Mouse (Mus musculus) erythroblast, embryonic 14.5 days (primary cell): ENCODE measurements around the gene Tbc1d20. TPM values are rescaled to one million over a fixed set of nuclear protein-coding genes. Genes with fewer than 3 reads are reported as not detected.

Experiments used
- H3K27me3 ChIP-seq: 2 replicates; pipeline ENCODE4 v1.6.1; 2012; ENCODE audit warnings: inconsistent platforms; ENCODE audit not compliant: control insufficient read depth
- H3K36me3 ChIP-seq: 2 replicates; pipeline ENCODE4 v1.6.1; 2012; ENCODE audit warnings: mild to moderate bottlenecking, inconsistent platforms; ENCODE audit not compliant: control insufficient read depth
- H3K4me1 ChIP-seq: 2 replicates; pipeline ENCODE4 v1.6.1; 2012; ENCODE audit warnings: inconsistent platforms; ENCODE audit not compliant: control insufficient read depth
- H3K4me3 ChIP-seq: replicated peaks from 2 replicates; pipeline ENCODE3; 2012; ENCODE audit warnings: moderate library complexity, mild to moderate bottlenecking, inconsistent platforms
- H3K9me3 ChIP-seq: 2 replicates; pipeline ENCODE4 v1.6.1; 2012; ENCODE audit warnings: low read length, inconsistent platforms, mixed read lengths; ENCODE audit not compliant: control insufficient read depth
- GATA1 ChIP-seq: IDR thresholded peaks from 2 replicates; pipeline ENCODE4 v1.6.1; 2012; ENCODE audit warnings: low read length, inconsistent platforms, mixed read lengths
- TAL1 ChIP-seq: IDR thresholded peaks from 3 replicates; pipeline ENCODE4 v1.6.1; 2012; ENCODE audit warnings: low read length, inconsistent platforms, mixed read lengths
- polyA plus RNA-seq: library from polyadenylated mRNA; stranded (reverse); fragments of >175 nt; gene quantifications from 2 replicates; pipeline ENCODE4 v1.2.3, GENCODE M21; 2012

The Tbc1d20 gene
- polyA plus RNA-seq, 1 experiment = 0.32 TPM

GRCm38 (mm10) chr2:152360271-152360775 is 66.7 kb downstream of the Tbc1d20 start:
- Histone ChIP-seq H3K4me1 (peaks cover 15% of the 10 kb centered on the region), H3K36me3 (no peaks in the 10 kb centered on the region)

DNA sequence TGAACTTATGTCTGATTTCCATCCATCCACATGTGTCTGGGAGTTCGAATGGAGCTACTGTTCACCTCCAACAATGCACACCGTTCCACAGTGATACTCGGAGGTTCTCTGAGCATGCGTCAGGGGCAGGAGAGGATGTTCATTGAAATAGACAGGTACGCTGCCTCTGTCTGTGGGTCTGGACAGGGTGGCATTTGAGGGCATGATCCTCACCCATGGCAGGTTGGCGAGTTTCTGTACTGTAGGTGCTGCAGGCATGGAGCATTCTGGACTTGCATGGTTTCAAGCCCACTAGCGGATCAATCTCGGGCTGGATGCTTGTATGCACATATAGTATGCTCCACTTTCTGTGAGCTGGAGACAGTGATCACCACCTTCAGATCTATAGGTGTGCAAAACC is 67.6 kb downstream of the Tbc1d20 start:
- no peak overlapping the region for H3K4me3 ChIP-seq
- H3K36me3 ChIP-seq = no peaks in the 10 kb centered on the region
- peaks cover 5% of the 10 kb centered on the region; the same call in 1 of the 2 replicates for H3K27me3 ChIP-seq
- TF ChIP-seq GATA1 (no peak), TAL1 (no peak)
- H3K9me3 ChIP-seq = peaks cover 3% of the 10 kb centered on the region
- peaks cover 15% of the 10 kb centered on the region for H3K4me1 ChIP-seq

More at GRCm38 (mm10) chr2:152360271-152360775, 66.7 kb downstream of the Tbc1d20 start:
- no peak overlapping the region for H3K4me3 ChIP-seq
- TF ChIP-seq GATA1 (no peak), TAL1 (no peak)
- peaks cover 3% of the 10 kb centered on the region for H3K9me3 ChIP-seq
- H3K27me3 ChIP-seq = peaks cover 5% of the 10 kb centered on the region; the same call in 1 of the 2 replicates

Other genes starting within 250 kb of the Tbc1d20 start
- 0.03 TPM in 1 of 2 replicates, not detected in the other for gene Scrt2, start 212.3 kb upstream of the Tbc1d20 start, polyA plus RNA-seq
- gene Srxn1, start 188.3 kb upstream of the Tbc1d20 start, polyA plus RNA-seq = 2.6 TPM in 2 replicates
- 0.21 and 0.42 TPM in 2 replicates for gene Tcf15, start 150.3 kb upstream of the Tbc1d20 start, polyA plus RNA-seq
- 0.94 and 1.0 TPM in 2 replicates for gene Csnk2a1, start 67.0 kb upstream of the Tbc1d20 start, polyA plus RNA-seq
- gene Rbck1, start 38.8 kb downstream of the Tbc1d20 start, polyA plus RNA-seq = 16.2 and 20.4 TPM in 2 replicates
- 1.3 TPM in 2 replicates for gene Trib3, start 50.2 kb downstream of the Tbc1d20 start, polyA plus RNA-seq
- not detected in 2 replicates for gene Nrsn2, start 82.8 kb downstream of the Tbc1d20 start, polyA plus RNA-seq
- 1.4 and 2.3 TPM in 2 replicates for gene Sox12, start 104.2 kb downstream of the Tbc1d20 start, polyA plus RNA-seq
- 0.90 and 1.0 TPM in 2 replicates for gene Zcchc3, start 121.2 kb downstream of the Tbc1d20 start, polyA plus RNA-seq
- gene 6820408C15Rik, start 121.8 kb downstream of the Tbc1d20 start, polyA plus RNA-seq = not detected in 2 replicates
- not detected in 2 replicates for gene Defb23, start 170.8 kb downstream of the Tbc1d20 start, polyA plus RNA-seq
- not detected in 2 replicates for gene Defb20, start 183.2 kb downstream of the Tbc1d20 start, polyA plus RNA-seq
- not detected in 2 replicates for gene Defb22, start 196.3 kb downstream of the Tbc1d20 start, polyA plus RNA-seq
- gene Defb26, start 217.9 kb downstream of the Tbc1d20 start, polyA plus RNA-seq = 0.21 TPM in 1 of 2 replicates, not detected in the other
- not detected in 2 replicates for gene Defb28, start 224.4 kb downstream of the Tbc1d20 start, polyA plus RNA-seq
- not detected in 2 replicates for gene Defb29, start 246.3 kb downstream of the Tbc1d20 start, polyA plus RNA-seq